Mouse (Mus musculus): ENCODE results near the gene Gm20708.
"Not testable (repeated sequence)": the region's sequence is repeated elsewhere in the genome, so short reads cannot be mapped to it uniquely, and the experiment has no call there.

The Gm20708 gene

DNA sequence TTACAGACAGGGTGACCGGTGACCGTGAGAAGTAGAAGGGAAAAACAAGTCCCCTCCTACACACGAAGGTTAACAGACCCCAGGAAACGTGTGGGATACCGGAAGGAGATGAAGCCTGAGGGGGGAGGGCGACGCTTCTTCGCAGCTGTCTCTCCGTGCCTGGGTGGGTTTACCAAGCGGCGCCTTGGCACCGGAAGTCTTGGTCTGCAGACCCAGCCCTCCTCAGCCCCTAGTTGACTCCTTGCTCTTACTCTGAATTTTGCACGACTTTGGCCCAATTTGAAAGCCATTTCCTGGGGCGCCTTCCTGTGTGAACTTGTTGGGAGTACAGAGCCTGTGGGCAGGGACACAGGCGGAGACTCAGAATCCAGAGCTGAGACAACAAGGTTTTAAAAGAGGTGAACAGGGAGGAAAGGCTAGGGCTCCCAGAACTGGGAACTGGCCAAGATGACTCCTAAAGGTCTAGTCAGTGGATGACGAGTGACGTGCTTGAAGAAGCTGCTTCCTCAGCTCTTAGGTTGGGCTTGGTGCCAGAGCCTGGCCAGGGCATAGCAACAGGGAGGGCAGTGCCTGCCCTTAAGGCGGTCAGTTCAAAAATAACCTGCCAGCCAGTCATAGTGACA lies 28.2 kb upstream of the Gm20708 start:
- DNase-seq (ENCODE audit: low spot score in 2 of 2), result peak; percentile 57 to 64

DNA sequence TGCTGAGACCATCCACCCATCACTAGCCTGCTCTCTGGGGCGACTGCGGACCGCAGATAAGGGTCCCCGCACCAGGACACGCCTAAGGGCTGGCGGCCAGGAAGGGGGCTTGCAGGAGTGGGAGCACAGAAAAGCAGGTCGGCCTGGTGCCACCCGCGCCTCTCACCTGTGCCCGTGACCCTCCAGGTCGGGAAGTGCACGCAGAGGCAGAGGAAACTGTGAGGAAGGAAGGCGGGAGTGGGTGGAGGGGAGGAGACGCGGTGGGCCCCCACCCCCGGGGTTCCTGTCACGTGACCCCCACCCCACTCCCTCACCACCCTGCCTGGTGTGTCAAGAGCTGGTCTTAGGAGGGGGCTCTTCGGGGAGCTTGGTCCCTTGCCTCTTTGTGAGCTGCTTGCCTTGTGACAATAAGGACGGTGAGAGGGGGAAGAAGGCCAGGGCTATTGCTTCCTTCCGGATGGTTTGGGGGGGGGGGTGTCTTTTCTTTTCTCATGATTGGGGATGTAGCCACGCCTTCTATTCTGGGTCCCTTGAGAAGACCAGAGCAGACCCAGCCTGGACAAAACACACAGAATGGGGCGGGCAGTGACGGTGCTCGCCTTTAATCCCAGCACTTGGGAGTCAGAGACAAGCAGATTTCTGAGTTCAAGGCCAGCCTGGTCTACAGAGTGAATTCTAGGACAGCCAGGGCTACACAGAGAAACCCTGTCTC lies 27.3 kb upstream of the Gm20708 start, which contains the start of the genes Tmc8 and Tmc6:
Gene Tmc8 (plus strand): TSS at position 84 of the 712 bp plus-strand sequence.
Gene Tmc6 (minus strand): TSS at position 206 of the 712 bp plus-strand sequence.
- DNase-seq (ENCODE audit: low spot score in 2 of 2), result no peak

DNA sequence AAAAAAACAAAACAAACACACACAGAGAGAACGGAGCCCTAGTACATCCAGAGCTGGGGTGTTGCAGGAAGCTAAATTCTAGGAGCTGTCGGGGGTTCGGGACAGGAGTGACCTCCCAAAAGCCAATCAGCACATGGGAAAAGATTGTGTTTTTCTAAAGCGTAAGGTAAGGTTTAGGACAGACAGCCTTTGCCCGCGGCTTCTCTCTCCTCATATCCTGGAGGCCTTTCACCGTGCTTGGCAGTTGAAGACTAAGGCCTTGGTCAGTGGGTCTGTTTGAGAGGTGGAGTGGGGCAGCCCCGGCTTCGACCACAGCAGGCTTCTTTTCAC lies 26.8 kb upstream of the Gm20708 start:
- DNase-seq (ENCODE audit: low spot score in 2 of 2), result no peak

DNA sequence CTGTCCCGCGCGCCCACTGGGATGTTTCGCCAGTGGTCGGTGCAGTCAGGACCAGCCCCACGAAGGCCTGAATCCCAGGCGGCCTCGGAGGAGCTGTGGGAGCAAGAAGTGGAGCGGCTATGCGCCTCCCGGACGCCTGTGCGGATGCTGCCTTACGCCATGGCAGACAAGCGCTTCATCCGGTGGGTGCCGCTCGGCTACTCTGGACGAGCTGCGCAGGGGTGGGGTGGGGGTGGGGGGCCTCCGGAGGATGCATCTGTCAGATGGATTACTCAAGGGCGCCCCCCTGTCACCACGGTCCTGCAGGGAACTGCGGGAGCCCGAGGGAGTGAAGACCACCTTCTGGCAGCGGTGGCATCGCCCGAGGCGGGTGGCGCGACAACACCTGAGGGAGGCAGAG lies 26.4 kb upstream of the Gm20708 start:
- DNase-seq (ENCODE audit: low spot score in 2 of 2), result peak in 1 of 2 experiments; percentile 31

DNA sequence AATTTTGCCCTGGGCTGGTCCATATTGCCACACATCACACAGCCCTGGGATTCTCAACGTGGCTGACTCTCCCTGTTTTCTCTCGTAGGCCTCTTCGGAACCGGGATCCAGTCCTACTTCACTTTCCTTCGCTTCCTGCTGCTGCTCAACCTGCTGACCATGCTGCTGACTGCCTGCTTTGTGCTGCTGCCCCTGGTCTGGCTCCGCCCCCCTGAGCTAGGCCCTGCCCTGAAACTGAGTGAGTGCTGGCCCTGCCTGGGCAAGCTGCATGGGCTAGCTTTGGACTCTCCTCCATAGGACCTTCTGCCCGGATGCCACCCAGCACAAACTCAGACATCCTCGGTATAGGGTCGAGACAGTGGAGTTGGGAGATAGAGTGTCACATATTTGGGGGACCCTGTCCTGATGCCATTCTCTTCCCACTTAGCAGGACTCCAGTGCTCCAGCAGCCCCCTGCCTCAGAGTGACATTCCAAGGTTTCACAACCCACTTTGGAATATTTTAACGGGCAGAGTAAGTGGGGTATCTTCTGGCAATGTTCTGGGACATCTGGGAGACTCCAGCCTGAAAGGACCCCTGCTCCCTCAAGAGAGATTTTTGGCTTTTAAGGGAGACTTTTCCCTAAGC lies 25.7 kb upstream of the Gm20708 start:
- DNase-seq (ENCODE audit: low spot score in 2 of 2), result peak in 1 of 2 experiments; percentile 34

DNA sequence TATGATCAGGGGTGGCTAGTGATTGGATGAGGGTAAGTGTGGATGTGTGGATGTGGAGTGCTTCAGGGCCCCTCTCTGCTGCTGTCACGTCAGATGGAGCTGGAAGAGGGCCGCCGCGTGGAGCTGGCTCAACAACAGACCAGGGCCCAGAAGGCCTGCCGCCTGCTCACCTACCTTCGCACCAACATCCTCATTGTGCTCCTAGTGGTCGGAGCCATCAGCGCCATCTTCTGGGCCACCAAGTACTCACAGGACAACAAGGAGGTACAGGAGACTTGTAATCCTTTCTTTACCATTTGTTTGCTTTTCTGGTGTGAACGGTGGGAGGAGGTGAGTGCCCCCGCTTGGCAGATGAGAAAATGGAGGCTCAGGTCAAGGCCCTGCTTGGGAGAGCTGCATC lies 23.2 kb upstream of the Gm20708 start:
- peak in 1 of 2 experiments; percentile 55 for DNase-seq (ENCODE audit: low spot score in 2 of 2)

DNA sequence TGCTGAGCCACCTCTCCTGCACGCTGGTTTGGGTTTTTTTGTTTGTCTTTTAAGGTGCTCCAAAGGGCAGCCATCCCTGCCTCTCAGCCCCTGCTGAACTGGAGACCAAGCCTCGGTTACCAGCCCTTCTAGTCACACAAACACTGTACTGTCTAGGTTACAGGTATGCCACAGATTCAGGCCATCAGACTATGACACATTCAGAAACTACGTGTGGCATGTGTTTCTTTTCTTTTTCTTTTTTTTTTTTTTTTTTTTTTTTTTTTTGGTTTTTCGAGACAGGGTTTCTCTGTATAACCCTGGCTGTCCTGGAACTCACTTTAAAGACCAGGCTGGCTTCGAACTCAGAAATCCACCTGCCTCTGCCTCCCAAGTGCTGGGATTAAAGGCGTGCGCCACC lies 21.0 kb upstream of the Gm20708 start:
- not testable (repeated sequence) for DNase-seq (ENCODE audit: low spot score in 2 of 2)

DNA sequence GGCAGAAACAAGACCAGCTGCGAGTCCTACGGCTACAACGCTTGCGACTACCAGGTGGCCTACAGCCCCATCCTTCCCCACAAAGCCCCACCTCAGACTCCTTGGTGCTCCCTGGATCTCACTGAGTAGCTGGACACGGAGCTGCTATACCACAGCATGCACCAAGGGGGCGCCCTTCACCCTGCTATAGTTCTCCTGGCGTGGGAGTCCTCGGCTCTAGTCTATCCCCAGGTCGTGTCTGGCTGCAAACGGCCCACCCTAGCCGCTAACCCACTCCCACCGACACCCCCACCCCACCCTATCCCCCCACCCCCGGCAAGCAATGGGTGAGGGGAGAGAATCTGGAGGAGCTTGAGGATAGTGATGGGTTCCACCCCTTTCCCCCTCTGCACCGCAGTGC lies 19.2 kb upstream of the Gm20708 start:
- peak; percentile 60 to 73 for DNase-seq (ENCODE audit: low spot score in 2 of 2)

DNA sequence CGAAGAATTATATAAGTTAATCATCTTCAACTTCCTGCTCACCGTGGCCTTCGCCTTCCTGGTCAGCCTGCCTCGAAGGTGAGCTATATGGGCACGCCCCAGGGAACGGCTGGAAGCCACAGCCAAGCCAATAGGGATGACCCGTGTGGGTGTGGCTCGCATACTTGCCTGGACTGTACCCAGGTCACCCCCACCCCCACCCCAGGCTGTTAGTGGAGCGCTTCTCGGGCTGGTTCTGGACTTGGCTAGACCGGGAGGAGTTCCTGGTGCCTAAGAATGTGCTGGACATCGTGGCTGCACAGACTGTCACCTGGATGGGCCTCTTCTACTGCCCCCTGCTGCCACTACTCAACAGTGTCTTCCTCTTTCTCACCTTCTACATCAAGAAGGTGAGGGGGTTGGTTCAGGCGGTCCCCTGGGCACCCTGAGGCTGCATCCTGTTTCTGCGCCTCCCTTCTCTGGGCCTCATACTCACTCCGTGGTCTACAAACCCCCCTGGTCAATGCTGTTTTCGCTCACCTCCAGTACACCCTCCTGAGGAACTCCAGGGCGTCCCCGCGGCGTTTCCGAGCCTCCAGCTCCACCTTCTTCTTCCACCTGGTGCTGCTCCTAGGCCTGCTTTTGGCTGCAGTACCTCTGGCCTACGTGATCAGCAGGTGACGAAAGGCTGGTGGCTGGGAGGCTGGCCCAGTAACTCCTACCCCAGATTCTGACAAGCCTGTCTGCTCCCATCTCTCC lies 18.6 kb upstream of the Gm20708 start:
- DNase-seq (ENCODE audit: low spot score in 2 of 2), result peak; percentile 55 to 70

DNA sequence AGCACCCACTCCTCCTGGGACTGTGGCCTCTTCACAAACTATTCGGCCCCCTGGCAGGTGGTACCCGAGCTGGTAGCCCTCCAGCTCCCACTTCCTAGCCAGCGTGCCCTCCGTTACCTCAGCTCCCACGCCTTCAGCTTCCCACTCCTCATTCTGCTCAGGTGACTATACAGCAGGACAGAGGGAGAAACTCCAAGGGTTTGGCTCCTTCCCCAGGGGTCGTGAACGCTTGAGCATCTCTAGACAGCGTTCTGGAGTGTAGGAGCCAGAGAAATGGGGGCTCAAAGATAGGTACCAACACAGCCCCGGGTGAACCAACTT lies 18.1 kb upstream of the Gm20708 start:
- no peak for DNase-seq (ENCODE audit: low spot score in 2 of 2)

DNA sequence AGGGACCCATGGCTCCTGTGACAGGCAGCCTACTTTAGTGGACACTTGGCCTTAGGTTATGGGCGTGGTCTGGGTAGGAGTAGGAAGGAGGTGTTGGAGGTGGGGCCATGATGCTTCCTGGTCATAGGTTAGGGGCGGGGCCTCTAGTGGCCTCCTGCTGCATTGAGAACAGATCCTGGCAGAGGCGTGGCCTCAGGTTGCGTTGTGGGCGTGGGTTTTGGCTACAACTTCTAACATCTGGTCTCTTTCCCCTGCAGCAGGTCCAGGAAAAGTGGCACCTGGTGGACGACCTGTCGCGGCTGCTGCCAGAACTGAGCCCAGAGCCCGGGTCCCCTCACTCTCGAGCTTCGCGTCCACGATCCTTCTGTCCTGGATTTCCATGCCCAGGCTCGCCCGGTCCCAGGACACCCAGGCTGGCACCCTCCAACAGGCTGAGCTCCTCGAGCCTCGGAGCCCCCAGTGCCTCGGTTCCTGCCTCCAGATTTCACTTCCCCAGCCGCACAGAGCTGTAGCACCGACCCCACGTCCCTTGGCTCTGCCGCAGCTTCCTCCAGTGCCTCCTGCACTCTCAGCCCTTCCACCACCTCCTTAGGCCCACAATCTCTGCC lies 17.1 kb upstream of the Gm20708 start:
- peak; percentile 62 to 80 for DNase-seq (ENCODE audit: low spot score in 2 of 2)

DNA sequence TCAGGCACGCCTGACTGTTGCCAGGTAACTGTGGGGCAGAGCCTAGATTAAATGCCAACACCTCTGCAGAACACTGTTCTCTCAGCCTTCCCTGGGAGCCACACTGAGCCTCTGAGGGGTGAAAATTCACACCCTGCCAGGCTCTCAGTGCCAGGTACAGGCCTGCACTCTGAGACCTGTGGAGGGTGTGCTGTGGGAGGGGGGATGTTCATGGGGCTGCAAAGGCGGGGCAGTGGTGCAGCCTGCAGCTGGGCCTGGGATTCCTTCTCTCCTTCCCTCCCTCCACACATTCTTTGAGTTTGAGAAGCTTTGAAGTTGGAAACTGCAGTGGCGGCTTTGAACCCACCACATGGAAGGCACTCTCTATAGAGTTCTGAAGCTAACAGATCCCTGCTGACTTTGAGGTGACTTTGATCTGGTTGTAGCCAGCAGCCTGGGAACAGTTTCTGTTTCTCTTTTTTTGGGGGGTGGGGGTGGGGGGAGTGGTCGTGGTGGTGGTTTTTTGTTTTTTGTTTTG lies 15.4 kb upstream of the Gm20708 start:
- DNase-seq (ENCODE audit: low spot score in 2 of 2), result no peak

DNA sequence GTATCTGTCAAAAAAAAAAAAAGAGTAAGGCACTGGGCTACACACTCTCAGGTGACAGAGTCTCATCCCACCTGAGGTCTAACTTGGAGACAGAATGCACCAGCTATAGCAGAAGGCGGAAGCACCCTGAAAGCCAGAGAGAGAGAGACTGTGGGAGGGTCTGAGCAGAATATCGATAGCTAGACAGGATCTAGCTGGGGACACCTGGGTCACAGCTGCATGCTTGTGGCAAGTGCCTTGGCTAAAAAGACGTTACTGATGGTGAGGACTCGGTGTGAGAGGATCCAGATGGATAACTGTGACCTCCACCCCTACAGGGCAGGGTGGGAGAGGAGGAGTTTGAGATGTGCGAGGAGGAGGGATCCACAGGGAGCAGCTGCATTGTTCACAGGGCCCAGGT lies 12.5 kb upstream of the Gm20708 start:
- DNase-seq (ENCODE audit: low spot score in 2 of 2), result no peak

DNA sequence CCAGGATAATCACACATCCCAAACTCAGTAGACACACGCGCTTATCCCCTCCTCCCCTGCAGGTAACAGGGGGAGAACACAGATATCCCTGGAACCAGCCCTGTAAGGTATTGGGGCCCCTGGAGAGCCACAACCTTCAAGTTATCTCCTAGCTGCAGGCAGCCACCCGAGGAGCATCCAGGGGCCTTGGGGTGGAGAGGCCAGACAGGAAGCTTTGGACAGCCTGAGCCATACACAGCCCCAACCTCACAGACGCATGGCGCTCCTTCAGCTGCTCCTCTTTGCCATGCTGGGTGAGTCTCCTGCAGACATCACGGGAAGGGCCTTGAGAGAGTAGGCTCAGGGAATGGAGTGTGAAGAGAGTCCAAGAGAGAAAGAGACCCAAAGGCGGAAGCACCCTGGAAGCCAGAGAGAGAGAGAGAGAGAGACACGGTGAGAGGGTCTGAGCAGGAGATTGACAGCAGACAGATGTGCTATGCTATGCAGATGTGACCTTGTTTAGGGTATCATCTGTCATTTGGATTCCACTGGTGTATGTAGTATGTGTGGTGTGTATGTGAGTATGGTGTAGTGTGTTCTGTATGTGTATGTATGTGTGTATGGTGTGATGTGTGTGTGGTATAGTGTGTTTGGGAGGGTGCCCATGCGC lies 11.8 kb upstream of the Gm20708 start, which contains the start of gene 6030468B19Rik:
Gene 6030468B19Rik (plus strand): TSS at position 150 of the 649 bp plus-strand sequence.
- no peak for DNase-seq (ENCODE audit: low spot score in 2 of 2)

DNA sequence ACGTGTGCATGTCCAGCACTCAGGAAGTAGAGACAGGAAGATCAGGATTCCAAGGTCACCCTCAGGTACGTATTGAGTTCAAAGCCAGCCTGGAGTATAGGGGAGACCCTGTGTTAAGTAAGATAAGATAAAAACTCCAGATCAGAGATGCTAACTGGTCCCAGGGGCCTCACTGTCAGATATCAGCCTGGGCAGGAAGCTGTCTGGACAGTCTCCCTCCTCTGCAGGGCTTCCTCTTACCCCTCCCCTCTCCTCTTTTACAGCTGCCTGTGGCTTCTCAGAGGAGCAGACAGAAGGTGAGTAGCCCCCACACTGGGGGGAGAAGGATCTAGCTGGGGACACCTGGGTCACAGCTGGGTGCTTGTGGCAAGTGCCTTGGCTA lies 11.3 kb upstream of the Gm20708 start:
- no peak for DNase-seq (ENCODE audit: low spot score in 2 of 2)

DNA sequence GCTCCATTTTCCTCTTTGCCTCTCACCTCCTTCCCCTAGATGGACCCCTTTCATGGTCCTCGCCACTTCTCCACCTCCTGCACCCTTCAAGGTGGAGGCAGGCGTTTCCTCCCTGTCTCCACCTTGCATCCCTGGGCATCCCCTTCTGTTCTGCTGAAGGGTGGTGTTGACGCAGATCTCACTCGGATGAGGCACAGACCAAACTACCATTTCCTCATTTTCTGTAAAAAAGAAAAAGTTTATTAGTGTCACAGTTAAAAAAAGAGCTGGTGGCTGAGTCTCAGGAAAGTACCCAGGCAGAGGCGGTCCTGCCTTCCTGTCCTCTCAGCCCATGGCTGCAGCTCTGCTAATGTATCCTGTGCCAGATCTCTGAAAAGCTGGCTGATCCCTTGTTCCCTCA lies 10.3 kb upstream of the Gm20708 start:
- DNase-seq (ENCODE audit: low spot score in 2 of 2), result no peak

DNA sequence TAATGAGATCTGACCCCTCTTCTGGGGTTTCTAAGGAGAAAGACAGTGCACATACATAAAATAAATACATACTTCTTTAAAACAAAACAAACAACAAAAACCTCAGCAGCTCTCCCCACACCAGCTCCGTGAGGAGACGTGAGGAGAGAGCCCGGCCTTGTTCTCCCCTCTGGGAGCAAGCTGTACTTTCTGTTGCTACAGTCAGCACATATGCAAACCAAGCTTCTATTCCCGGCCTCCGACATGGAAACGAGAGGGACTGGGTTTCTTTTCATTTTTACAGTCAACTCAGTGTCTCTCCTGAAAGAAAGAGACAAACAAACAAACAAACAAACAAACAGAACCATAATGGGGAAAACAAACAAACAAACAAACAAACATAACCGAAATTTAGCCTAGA lies 9.4 kb upstream of the Gm20708 start:
- no peak for DNase-seq (ENCODE audit: low spot score in 2 of 2)

DNA sequence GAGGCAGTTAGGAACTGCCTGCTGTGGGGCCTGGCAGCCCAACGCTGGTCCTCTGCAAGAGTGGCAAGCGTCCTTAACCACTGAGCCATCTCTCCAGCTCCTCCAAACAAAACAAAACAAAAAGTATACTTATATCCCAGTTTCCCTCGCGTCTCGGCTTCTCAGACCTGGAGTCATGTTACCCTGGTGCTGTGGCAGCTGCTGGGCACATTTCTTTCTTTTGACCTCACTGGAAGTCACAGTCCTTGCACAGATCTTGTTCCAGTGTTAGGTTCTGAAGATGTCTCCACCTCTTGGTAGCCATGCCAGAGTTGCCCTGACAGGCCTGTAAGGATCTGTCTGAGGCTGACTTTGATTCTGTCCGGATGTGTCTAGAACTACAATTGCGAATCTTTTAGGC lies 7.8 kb upstream of the Gm20708 start:
- DNase-seq (ENCODE audit: low spot score in 2 of 2), result no peak

DNA sequence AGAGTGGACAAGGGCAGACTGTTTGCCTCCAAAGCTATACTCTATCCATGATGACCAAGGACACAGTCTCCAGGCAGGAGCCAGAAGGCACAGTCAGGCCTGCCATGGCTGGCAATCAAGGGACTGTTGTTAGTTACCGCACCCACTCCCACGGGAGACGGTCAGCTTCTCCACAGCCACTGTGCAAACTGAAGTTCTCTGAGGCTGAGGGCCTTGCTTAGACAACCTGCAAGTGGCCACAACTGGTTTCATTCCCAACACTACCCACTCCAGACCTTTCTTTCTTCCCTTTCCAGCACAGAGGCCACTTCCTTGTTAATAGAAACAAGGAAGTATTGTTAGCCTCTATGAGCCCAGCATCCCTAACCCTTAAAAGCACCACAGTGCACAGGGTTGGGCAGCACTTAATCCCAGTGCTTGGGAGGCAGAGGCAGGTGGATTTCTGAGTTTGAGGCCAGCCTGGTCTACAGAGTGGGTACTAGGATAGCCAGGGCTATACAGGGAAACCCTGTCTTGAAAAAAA lies 6.2 kb upstream of the Gm20708 start:
- no peak for DNase-seq (ENCODE audit: low spot score in 2 of 2)

DNA sequence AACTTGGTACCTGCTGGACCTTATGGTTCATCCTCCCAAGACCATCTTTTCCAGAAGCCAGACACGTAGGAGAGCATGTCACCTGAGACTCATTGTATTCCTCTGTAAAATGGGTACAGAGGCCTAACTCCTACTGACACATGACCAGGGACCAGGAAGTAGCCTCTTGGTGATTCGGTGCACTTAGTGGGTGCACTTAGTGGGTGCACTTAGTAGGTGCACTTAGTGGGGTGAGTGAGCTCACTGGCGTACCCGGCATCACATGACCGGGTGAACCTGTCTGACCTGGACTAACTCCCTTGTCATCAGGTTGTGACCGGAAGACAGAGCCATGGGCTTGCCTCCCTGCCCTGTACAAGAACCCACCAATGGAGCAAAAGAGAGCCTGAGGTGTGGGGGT lies 2.7 kb upstream of the Gm20708 start:
- no peak for DNase-seq (ENCODE audit: low spot score in 2 of 2)

DNA sequence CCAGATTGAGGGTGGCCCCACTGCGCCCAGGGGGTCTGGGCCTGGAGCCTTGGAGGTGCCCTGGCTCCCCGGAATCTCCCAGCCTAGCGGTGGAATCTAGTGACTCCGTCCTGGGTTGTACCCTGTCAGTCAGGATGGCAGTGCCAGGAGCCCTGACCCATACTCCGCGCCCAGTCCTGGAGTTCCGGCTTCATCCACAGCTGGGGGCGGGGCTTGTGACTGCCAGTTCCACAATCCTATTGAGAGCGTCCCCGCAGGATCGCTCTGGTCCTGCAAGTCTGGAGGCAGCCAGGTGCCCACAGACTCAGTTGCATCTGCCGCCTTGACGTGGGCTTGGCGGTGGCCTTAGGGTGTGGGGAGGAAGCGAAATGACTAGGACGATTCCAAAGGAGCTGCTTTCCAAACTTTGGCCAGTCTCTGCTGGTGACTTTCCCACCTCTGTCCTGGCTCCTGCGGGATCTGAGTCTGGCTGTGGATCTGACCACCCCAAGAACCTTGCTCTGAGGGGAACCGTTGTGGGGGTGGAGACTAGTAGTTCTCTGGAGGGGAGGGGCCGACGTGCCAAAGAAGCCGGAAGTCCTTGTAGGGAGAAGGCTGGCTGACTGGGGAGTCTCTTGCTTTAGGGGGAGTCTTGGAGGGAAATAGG lies 1.1 kb downstream of the Gm20708 start:
- peak; percentile 78 to 86 for DNase-seq (ENCODE audit: low spot score in 2 of 2)

All from urinary bladder, adult 18-20 months (tissue).